Mouse (Mus musculus): ENCODE results near the gene 2410015M20Rik.
"Not testable (repeated sequence)": the region's sequence is repeated elsewhere in the genome, so short reads cannot be mapped to it uniquely, and the experiment has no call there.

The 2410015M20Rik gene

GRCm38 (mm10) chr17:56613893-56614292, 4.3 kb upstream of the 2410015M20Rik start:
- ATAC-seq (ENCODE audit: insufficient number of reproducible peaks, low FRiP score, low TSS enrichment), result not testable (repeated sequence)

- peak; percentile 45; the same call in 1 of the 2 replicates for ATAC-seq (ENCODE audit: insufficient number of reproducible peaks, low FRiP score, low TSS enrichment)
Observed at GRCm38 (mm10) chr17:56613236-56613844, 3.8 kb upstream of the 2410015M20Rik start, which contains the start of gene Rpl36. Gene Rpl36 (plus strand): TSS chr17:56613416.

- ATAC-seq (ENCODE audit: insufficient number of reproducible peaks, low FRiP score, low TSS enrichment), result not testable (repeated sequence)
Observed at GRCm38 (mm10) chr17:56612565-56612939, 3.0 kb upstream of the 2410015M20Rik start.

GRCm38 (mm10) chr17:56611861-56612564, 2.4 kb upstream of the 2410015M20Rik start:
- no peak for ATAC-seq (ENCODE audit: insufficient number of reproducible peaks, low FRiP score, low TSS enrichment)

GRCm38 (mm10) chr17:56611323-56611722, 1.8 kb upstream of the 2410015M20Rik start:
- no peak for ATAC-seq (ENCODE audit: insufficient number of reproducible peaks, low FRiP score, low TSS enrichment)

- ATAC-seq (ENCODE audit: insufficient number of reproducible peaks, low FRiP score, low TSS enrichment), result no peak
Observed at GRCm38 (mm10) chr17:56608699-56609098, 872 bp downstream of the 2410015M20Rik start.

GRCm38 (mm10) chr17:56607521-56608062, 2.0 kb downstream of the 2410015M20Rik start:
- ATAC-seq (ENCODE audit: insufficient number of reproducible peaks, low FRiP score, low TSS enrichment), result no peak

- no peak for ATAC-seq (ENCODE audit: insufficient number of reproducible peaks, low FRiP score, low TSS enrichment)
Observed at GRCm38 (mm10) chr17:56605431-56605830, 4.1 kb downstream of the 2410015M20Rik start.

GRCm38 (mm10) chr17:56604422-56604821, 5.1 kb downstream of the 2410015M20Rik start:
- ATAC-seq (ENCODE audit: insufficient number of reproducible peaks, low FRiP score, low TSS enrichment), result no peak

- no peak for ATAC-seq (ENCODE audit: insufficient number of reproducible peaks, low FRiP score, low TSS enrichment)
Observed at GRCm38 (mm10) chr17:56604070-56604380, 5.5 kb downstream of the 2410015M20Rik start.

GRCm38 (mm10) chr17:56603186-56604069, 6.1 kb downstream of the 2410015M20Rik start:
- no peak for ATAC-seq (ENCODE audit: insufficient number of reproducible peaks, low FRiP score, low TSS enrichment)

GRCm38 (mm10) chr17:56593527-56594271, 15.9 kb downstream of the 2410015M20Rik start:
- ATAC-seq (ENCODE audit: insufficient number of reproducible peaks, low FRiP score, low TSS enrichment), result no peak

GRCm38 (mm10) chr17:56592553-56592952, 17.0 kb downstream of the 2410015M20Rik start:
- ATAC-seq (ENCODE audit: insufficient number of reproducible peaks, low FRiP score, low TSS enrichment), result no peak

- ATAC-seq (ENCODE audit: insufficient number of reproducible peaks, low FRiP score, low TSS enrichment), result no peak
Observed at GRCm38 (mm10) chr17:56588921-56589320, 20.6 kb downstream of the 2410015M20Rik start.

- ATAC-seq (ENCODE audit: insufficient number of reproducible peaks, low FRiP score, low TSS enrichment), result no peak
Observed at GRCm38 (mm10) chr17:56587773-56588172, 21.8 kb downstream of the 2410015M20Rik start.

- peak; percentile 29; the same call in 1 of the 2 replicates for ATAC-seq (ENCODE audit: insufficient number of reproducible peaks, low FRiP score, low TSS enrichment)
Observed at GRCm38 (mm10) chr17:56585171-56585821, 24.3 kb downstream of the 2410015M20Rik start.

- peak; percentile 77 for ATAC-seq (ENCODE audit: insufficient number of reproducible peaks, low FRiP score, low TSS enrichment)
Observed at GRCm38 (mm10) chr17:56584257-56585130, 25.1 kb downstream of the 2410015M20Rik start, which contains the start of the genes Safb2 and Safb. Gene Safb2 (minus strand): TSS chr17:56584585. Gene Safb (plus strand): TSS chr17:56584825.

GRCm38 (mm10) chr17:56583611-56584256, 25.8 kb downstream of the 2410015M20Rik start:
- no peak for ATAC-seq (ENCODE audit: insufficient number of reproducible peaks, low FRiP score, low TSS enrichment)
